Mouse (Mus musculus): ENCODE measurements around the gene Magi2. TPM values are rescaled to one million over a fixed set of nuclear protein-coding genes. Genes with fewer than 3 reads are reported as not detected.
"Not testable (repeated sequence)": the region's sequence is repeated elsewhere in the genome, so short reads cannot be mapped to it uniquely, and the experiment has no call there.

The Magi2 gene
- polyA plus RNA-seq, 1 experiment, result 0.79 TPM

DNA sequence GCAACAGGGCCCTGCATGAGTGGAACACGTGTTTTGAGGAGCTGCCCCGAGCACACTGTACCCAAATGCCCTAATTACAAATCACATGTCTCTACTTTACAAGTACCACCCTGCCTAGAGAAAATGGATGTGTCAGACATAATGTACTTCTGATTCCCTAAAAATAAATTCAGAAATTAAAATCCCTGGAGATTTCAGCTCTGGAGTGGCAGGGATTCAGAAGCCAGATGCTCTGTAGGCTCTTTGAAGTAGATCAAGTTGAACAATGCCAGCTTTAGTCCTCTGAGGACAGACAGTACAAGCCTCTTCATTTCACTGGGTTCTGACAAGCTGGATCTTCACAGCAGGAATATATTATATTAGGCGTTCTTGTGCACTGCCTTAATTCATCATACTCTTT lies 326.7 kb downstream of the Magi2 start:
- no peak overlapping the region for H3K4me3 ChIP-seq (ENCODE audit: extremely low read depth, insufficient read depth, insufficient read length)
- WGBS, result 83% methylated on average over 3 of the region's 3 CpGs
- no peaks in the 10 kb centered on the region for H3K4me1 ChIP-seq (ENCODE audit: control insufficient read depth, insufficient read depth, insufficient read length)
- TF ChIP-seq POLR2A (IDR thresholded peaks at IDR 0.05; ENCODE audit: low read depth, low read length) (no peak), CTCF (IDR thresholded peaks at IDR 0.05; ENCODE audit: extremely low read depth, insufficient read depth, insufficient read length, insufficient replicate concordance) (no peak)
- DNase-seq (ENCODE audit: low read depth in 1 of 2, low spot score in 2 of 2), result no peak
- H3K27ac ChIP-seq (ENCODE audit: insufficient read depth, low read length), result no peak overlapping the region
- H3K27me3 ChIP-seq (ENCODE audit: control insufficient read depth, insufficient read depth, low read length), result no peaks in the 10 kb centered on the region
- H3K36me3 ChIP-seq (ENCODE audit: control insufficient read depth, insufficient read depth, low read length), result no peaks in the 10 kb centered on the region

DNA sequence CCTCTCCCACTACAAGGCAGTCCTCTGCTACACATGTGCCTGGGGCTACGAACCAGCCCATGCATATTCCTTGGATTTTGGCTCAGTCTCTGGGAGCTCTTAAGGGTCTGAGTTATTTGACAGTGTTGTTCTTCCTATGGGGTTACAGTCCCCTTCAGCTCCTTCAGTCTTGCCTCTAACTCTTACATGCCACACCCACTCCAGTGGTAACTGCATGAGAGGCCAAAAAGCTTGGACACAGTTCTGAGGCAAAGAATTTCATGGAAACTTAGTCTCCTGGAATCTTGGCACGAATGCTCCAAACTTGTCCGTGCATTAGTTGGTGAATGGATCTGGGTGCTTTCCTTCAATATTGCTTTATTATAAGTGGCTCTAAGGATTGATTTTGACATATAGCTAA lies 338.8 kb downstream of the Magi2 start:
- Histone ChIP-seq H3K4me1 (ENCODE audit: control insufficient read depth, insufficient read depth, insufficient read length) (no peaks in the 10 kb centered on the region), H3K27me3 (ENCODE audit: control insufficient read depth, insufficient read depth, low read length) (no peaks in the 10 kb centered on the region), H3K36me3 (ENCODE audit: control insufficient read depth, insufficient read depth, low read length) (no peaks in the 10 kb centered on the region), H3K27ac (ENCODE audit: insufficient read depth, low read length) (no peak overlapping the region), H3K4me3 (ENCODE audit: extremely low read depth, insufficient read depth, insufficient read length) (no peak overlapping the region)
- TF ChIP-seq CTCF (IDR thresholded peaks at IDR 0.05; ENCODE audit: extremely low read depth, insufficient read depth, insufficient read length, insufficient replicate concordance) (no peak), POLR2A (IDR thresholded peaks at IDR 0.05; ENCODE audit: low read depth, low read length) (no peak)
- 85% methylated on average over 3 of the region's 3 CpGs for WGBS
- DNase-seq (ENCODE audit: low read depth in 1 of 2, low spot score in 2 of 2), result no peak

DNA sequence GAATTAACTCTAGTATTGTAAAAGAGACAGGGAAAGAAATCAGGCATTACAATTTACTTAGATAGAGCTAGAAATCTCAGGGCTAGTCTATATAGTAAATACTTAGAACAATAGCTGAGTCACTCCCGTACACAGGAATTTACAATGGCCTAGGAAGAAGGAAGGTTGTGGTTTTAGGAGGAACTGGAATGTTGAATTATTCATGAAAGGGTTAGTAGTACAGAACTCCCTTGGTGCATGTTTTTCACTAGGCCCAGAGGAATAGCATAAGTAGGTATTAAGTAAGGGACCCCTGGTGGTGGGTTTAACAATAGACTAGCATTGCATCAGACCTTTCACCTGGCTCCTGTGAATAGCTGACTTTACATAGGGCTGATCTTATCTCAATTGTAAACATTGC lies 339.3 kb downstream of the Magi2 start:
- H3K4me3 ChIP-seq (ENCODE audit: extremely low read depth, insufficient read depth, insufficient read length); H3K27me3 ChIP-seq (ENCODE audit: control insufficient read depth, insufficient read depth, low read length); H3K4me1 ChIP-seq (ENCODE audit: control insufficient read depth, insufficient read depth, insufficient read length); H3K27ac ChIP-seq (ENCODE audit: insufficient read depth, low read length); DNase-seq (ENCODE audit: low read depth in 1 of 2, low spot score in 2 of 2); H3K36me3 ChIP-seq (ENCODE audit: control insufficient read depth, insufficient read depth, low read length): not testable (repeated sequence)
- WGBS, result 65% methylated on average over 1 of the region's 1 CpGs

DNA sequence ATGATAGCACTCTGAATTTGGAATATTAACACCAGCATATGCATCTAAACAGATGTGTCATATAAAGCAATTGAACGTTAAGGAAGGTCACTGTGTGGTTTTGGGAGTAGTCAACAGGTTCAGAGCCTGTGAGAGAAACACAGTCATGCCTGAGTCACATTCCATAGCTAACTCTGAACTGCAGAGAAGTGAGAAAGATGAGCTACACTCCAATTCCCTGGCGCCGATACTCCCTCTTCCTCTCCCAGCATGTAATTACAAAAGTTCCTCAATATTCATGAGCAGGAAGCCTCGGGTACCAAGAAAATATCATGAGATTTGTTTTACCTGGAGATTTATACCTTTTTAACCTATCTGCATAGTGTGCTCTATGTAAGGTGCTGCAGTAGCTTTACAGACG lies 380.9 kb downstream of the Magi2 start:
- Histone ChIP-seq H3K27me3 (ENCODE audit: control insufficient read depth, insufficient read depth, low read length) (no peaks in the 10 kb centered on the region), H3K4me3 (ENCODE audit: extremely low read depth, insufficient read depth, insufficient read length) (no peak overlapping the region), H3K4me1 (ENCODE audit: control insufficient read depth, insufficient read depth, insufficient read length) (no peaks in the 10 kb centered on the region), H3K27ac (ENCODE audit: insufficient read depth, low read length) (no peak overlapping the region), H3K36me3 (ENCODE audit: control insufficient read depth, insufficient read depth, low read length) (no peaks in the 10 kb centered on the region)
- 78% methylated on average over 5 of the region's 5 CpGs for WGBS
- DNase-seq (ENCODE audit: low read depth in 1 of 2, low spot score in 2 of 2), result no peak
- no peak for TF ChIP-seq POLR2A (IDR thresholded peaks at IDR 0.05; ENCODE audit: low read depth, low read length)
- TF ChIP-seq CTCF (IDR thresholded peaks at IDR 0.05; ENCODE audit: extremely low read depth, insufficient read depth, insufficient read length, insufficient replicate concordance), result no peak

DNA sequence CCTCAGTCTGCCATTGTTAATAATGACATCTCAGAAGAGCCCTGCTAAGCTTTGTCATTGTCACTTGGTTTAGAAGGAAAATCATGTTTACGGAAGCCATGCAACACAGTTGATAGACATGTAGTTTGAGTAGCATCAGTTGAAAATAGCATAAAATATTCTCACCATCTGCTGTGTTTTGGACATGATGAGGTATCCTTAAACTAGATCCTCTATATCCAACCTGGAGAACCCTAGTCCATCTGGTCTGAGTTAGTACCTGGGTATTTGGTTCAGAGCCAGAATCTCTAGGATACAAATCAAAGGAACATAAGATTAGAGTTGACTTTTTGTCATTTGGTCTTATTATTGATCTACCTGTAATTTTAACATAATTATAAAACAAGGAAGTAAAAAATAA lies 385.0 kb downstream of the Magi2 start:
- Histone ChIP-seq H3K27me3 (ENCODE audit: control insufficient read depth, insufficient read depth, low read length) (no peaks in the 10 kb centered on the region), H3K27ac (ENCODE audit: insufficient read depth, low read length) (no peak overlapping the region), H3K4me1 (ENCODE audit: control insufficient read depth, insufficient read depth, insufficient read length) (no peaks in the 10 kb centered on the region), H3K36me3 (ENCODE audit: control insufficient read depth, insufficient read depth, low read length) (no peaks in the 10 kb centered on the region), H3K4me3 (ENCODE audit: extremely low read depth, insufficient read depth, insufficient read length) (no peak overlapping the region)
- 89% methylated on average over 1 of the region's 1 CpGs for WGBS
- TF ChIP-seq POLR2A (IDR thresholded peaks at IDR 0.05; ENCODE audit: low read depth, low read length), result no peak
- TF ChIP-seq CTCF (IDR thresholded peaks at IDR 0.05; ENCODE audit: extremely low read depth, insufficient read depth, insufficient read length, insufficient replicate concordance), result no peak
- DNase-seq (ENCODE audit: low read depth in 1 of 2, low spot score in 2 of 2), result no peak

DNA sequence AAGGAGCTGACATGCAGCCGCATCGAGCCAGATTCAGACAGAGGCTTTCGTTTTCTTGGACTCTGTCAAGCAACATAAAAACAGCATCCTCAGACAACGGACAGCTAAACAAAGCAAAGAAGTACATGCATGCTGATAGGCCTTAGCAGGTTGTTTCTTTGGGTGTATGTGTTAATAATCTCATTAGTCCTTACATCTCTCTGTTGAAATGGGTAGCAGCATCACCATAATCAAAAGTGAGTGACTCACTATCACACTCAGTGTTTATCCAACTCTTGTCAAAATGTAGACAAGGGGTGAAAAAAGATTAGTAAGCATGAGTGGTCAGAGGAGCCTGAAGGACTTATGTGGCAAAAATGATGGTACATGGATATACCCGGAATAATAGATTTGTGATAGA lies 394.8 kb downstream of the Magi2 start:
- no peak for TF ChIP-seq POLR2A (IDR thresholded peaks at IDR 0.05; ENCODE audit: low read depth, low read length)
- no peak for TF ChIP-seq CTCF (IDR thresholded peaks at IDR 0.05; ENCODE audit: extremely low read depth, insufficient read depth, insufficient read length, insufficient replicate concordance)
- H3K4me1 ChIP-seq (ENCODE audit: control insufficient read depth, insufficient read depth, insufficient read length), result no peaks in the 10 kb centered on the region
- DNase-seq (ENCODE audit: low read depth in 1 of 2, low spot score in 2 of 2), result no peak
- H3K27me3 ChIP-seq (ENCODE audit: control insufficient read depth, insufficient read depth, low read length), result no peaks in the 10 kb centered on the region
- 89% methylated on average over 5 of the region's 5 CpGs for WGBS
- H3K36me3 ChIP-seq (ENCODE audit: control insufficient read depth, insufficient read depth, low read length), result no peaks in the 10 kb centered on the region
- no peak overlapping the region for H3K4me3 ChIP-seq (ENCODE audit: extremely low read depth, insufficient read depth, insufficient read length)
- H3K27ac ChIP-seq (ENCODE audit: insufficient read depth, low read length), result no peak overlapping the region

DNA sequence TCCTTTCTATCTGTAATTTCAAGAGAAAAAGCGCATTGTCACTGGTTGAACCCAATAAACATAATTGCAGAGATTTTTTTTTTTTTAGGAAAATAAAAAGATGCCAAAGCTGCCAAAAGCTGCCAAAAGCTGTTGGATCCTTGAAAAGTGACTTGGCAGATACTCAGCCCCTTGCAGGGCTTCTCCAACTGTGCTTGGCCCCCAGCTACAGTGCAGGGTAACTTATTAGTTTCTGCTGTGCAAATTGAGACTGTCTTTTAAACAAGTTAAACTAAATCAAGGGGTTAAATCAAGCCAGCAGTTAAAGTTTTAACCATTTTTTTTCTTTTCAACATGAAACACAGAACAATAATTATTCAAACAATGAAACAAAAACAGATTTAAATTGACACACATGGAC lies 407.1 kb downstream of the Magi2 start:
- DNase-seq (ENCODE audit: low read depth in 1 of 2, low spot score in 2 of 2), result no peak
- 90% methylated on average over 1 of the region's 1 CpGs for WGBS
- H3K27ac ChIP-seq (ENCODE audit: insufficient read depth, low read length), result no peak overlapping the region
- no peaks in the 10 kb centered on the region for H3K36me3 ChIP-seq (ENCODE audit: control insufficient read depth, insufficient read depth, low read length)
- no peaks in the 10 kb centered on the region for H3K27me3 ChIP-seq (ENCODE audit: control insufficient read depth, insufficient read depth, low read length)
- no peaks in the 10 kb centered on the region for H3K4me1 ChIP-seq (ENCODE audit: control insufficient read depth, insufficient read depth, insufficient read length)
- H3K4me3 ChIP-seq (ENCODE audit: extremely low read depth, insufficient read depth, insufficient read length), result no peak overlapping the region
- TF ChIP-seq POLR2A (IDR thresholded peaks at IDR 0.05; ENCODE audit: low read depth, low read length) (no peak), CTCF (IDR thresholded peaks at IDR 0.05; ENCODE audit: extremely low read depth, insufficient read depth, insufficient read length, insufficient replicate concordance) (no peak)
